Mouse (Mus musculus) bone marrow, adult 2 months (tissue): ENCODE data around the gene Skap2.

Experiments used
- CTCF ChIP-seq: fragments of 200-500 bp; IDR thresholded peaks from 2 replicates; pipeline ENCODE4 v1.5.1; 2011; ENCODE audit warnings: low read length, control low read depth; ENCODE audit not compliant: control insufficient read depth, insufficient read depth
- POLR2A ChIP-seq: fragments of 200-500 bp; IDR thresholded peaks from 2 replicates; pipeline ENCODE4 v1.6.1; 2011; ENCODE audit warnings: low read depth, mild to moderate bottlenecking, control low read depth, low read length, borderline replicate concordance; ENCODE audit not compliant: control insufficient read depth

GRCm38 (mm10) chr6:51927101-51927500, 85.2 kb downstream of the Skap2 start:
- TF ChIP-seq POLR2A (no peak), CTCF (no peak)
